Mouse (Mus musculus) skeletal muscle tissue, adult 2 months (tissue): ENCODE measurements around the gene Plppr3.
A peak's percentile ranks its signal among the peaks of the same experiment; 100 is the strongest.

Experiments used
- DNase-seq: peaks from one replicate; pipeline ENCODE4 v3.0.0-alpha.2; 2012; ENCODE audit warnings: low read depth, low spot score

The Plppr3 gene

GRCm38 (mm10) chr10:79865801-79866295 lies 8.6 kb downstream of the Plppr3 start:
- no peak for DNase-seq

- DNase-seq: no peak
These were observed 9.2 kb downstream of the Plppr3 start for GRCm38 (mm10) chr10:79865189-79865601.

GRCm38 (mm10) chr10:79864351-79865188 lies 9.9 kb downstream of the Plppr3 start:
- no peak for DNase-seq

GRCm38 (mm10) chr10:79862925-79863324 lies 11.5 kb downstream of the Plppr3 start:
- no peak for DNase-seq

GRCm38 (mm10) chr10:79862049-79862788 lies 12.2 kb downstream of the Plppr3 start:
- DNase-seq: no peak

GRCm38 (mm10) chr10:79861230-79862048 lies 13.0 kb downstream of the Plppr3 start:
- DNase-seq: no peak

- DNase-seq: no peak
These were observed 14.1 kb downstream of the Plppr3 start for GRCm38 (mm10) chr10:79860079-79860911.

GRCm38 (mm10) chr10:79859116-79859515 lies 15.3 kb downstream of the Plppr3 start:
- no peak for DNase-seq

- DNase-seq: no peak
These were observed 15.9 kb downstream of the Plppr3 start for GRCm38 (mm10) chr10:79858416-79859074.

- no peak for DNase-seq
These were observed 16.5 kb downstream of the Plppr3 start for GRCm38 (mm10) chr10:79857894-79858293.

- DNase-seq: peak; percentile 74
These were observed 17.0 kb downstream of the Plppr3 start for GRCm38 (mm10) chr10:79857452-79857811.

- no peak for DNase-seq
These were observed 17.6 kb downstream of the Plppr3 start for GRCm38 (mm10) chr10:79856704-79857451.

- no peak for DNase-seq
These were observed 18.2 kb downstream of the Plppr3 start for GRCm38 (mm10) chr10:79856280-79856679.

GRCm38 (mm10) chr10:79855558-79856184 lies 18.8 kb downstream of the Plppr3 start:
- no peak for DNase-seq

GRCm38 (mm10) chr10:79854801-79855541 lies 19.5 kb downstream of the Plppr3 start:
- DNase-seq: peak; percentile 52

GRCm38 (mm10) chr10:79853860-79854795 lies 20.3 kb downstream of the Plppr3 start, which contains the start of gene Ptbp1:
Gene Ptbp1 (plus strand): TSS chr10:79854427.
- DNase-seq: peak; percentile 100

- DNase-seq: peak; percentile 92
These were observed 21.0 kb downstream of the Plppr3 start for GRCm38 (mm10) chr10:79853392-79853791.
